Mouse (Mus musculus): ENCODE data around the gene Bbip1. TPM values are rescaled to one million over a fixed set of nuclear protein-coding genes. Genes with fewer than 3 reads are reported as not detected.
"Not testable (repeated sequence)": the region's sequence is repeated elsewhere in the genome, so short reads cannot be mapped to it uniquely, and the experiment has no call there.

The Bbip1 gene
- polyA plus RNA-seq, 1 experiment from 2014 or later = 46.7 TPM

- no peak for DNase-seq (ENCODE audit: low spot score)
- WGBS = 83% methylated on average over 1 of the region's 1 CpGs
These were observed 29.2 kb upstream of the Bbip1 start for GRCm38 (mm10) chr19:53973656-53974055.

GRCm38 (mm10) chr19:53971938-53972337 is 27.5 kb upstream of the Bbip1 start:
- no peak overlapping the region for H3K9ac ChIP-seq (replicated peaks; ENCODE audit: low read depth)
- H3K9me3 ChIP-seq (ENCODE audit: low read length) = no peaks in the 10 kb centered on the region
- WGBS = 61% methylated on average over 7 of the region's 7 CpGs
- ATAC-seq (no peak), DNase-seq (ENCODE audit: low spot score) (no peak)
- no peak overlapping the region for H3K27ac ChIP-seq (ENCODE audit: low read length)
- no peaks in the 10 kb centered on the region for H3K4me1 ChIP-seq (ENCODE audit: insufficient read depth, low read depth, low read length)
- H3K36me3 ChIP-seq (ENCODE audit: insufficient read depth, low read length) = no peaks in the 10 kb centered on the region; the same call in 1 of the 2 replicates
- H3K4me2 ChIP-seq (replicated peaks; ENCODE audit: low read depth, low read length) = no peak overlapping the region
- H3K27me3 ChIP-seq (replicated peaks; ENCODE audit: insufficient read depth, low read length) = no peaks in the 10 kb centered on the region
- no peak overlapping the region for H3K4me3 ChIP-seq (ENCODE audit: low read depth, low read length)
- TF ChIP-seq EP300 (IDR thresholded peaks at IDR 0.05) (no peak), CTCF (IDR thresholded peaks at IDR 0.05) (no peak)

More at GRCm38 (mm10) chr19:53973656-53974055, 29.2 kb upstream of the Bbip1 start:
- H3K9ac ChIP-seq (replicated peaks; ENCODE audit: low read depth) = no peak overlapping the region
- no peak for ATAC-seq
- no peaks in the 10 kb centered on the region for H3K9me3 ChIP-seq (ENCODE audit: low read length)
- no peak overlapping the region for H3K4me3 ChIP-seq (ENCODE audit: low read depth, low read length)
- TF ChIP-seq EP300 (IDR thresholded peaks at IDR 0.05) (no peak), CTCF (IDR thresholded peaks at IDR 0.05) (no peak)
- no peak overlapping the region for H3K4me2 ChIP-seq (replicated peaks; ENCODE audit: low read depth, low read length)
- H3K27me3 ChIP-seq (replicated peaks; ENCODE audit: insufficient read depth, low read length) = no peaks in the 10 kb centered on the region
- no peaks in the 10 kb centered on the region for H3K4me1 ChIP-seq (ENCODE audit: insufficient read depth, low read depth, low read length)
- no peaks in the 10 kb centered on the region; the same call in 1 of the 2 replicates for H3K36me3 ChIP-seq (ENCODE audit: insufficient read depth, low read length)
- no peak overlapping the region for H3K27ac ChIP-seq (ENCODE audit: low read length)

GRCm38 (mm10) chr19:53969226-53969625 is 24.8 kb upstream of the Bbip1 start:
- Histone ChIP-seq H3K4me3 (ENCODE audit: low read depth, low read length) (no peak overlapping the region), H3K27ac (ENCODE audit: low read length) (no peak overlapping the region), H3K9me3 (ENCODE audit: low read length) (no peaks in the 10 kb centered on the region), H3K4me1 (ENCODE audit: insufficient read depth, low read depth, low read length) (no peaks in the 10 kb centered on the region), H3K4me2 (replicated peaks; ENCODE audit: low read depth, low read length) (no peak overlapping the region), H3K9ac (replicated peaks; ENCODE audit: low read depth) (no peak overlapping the region), H3K27me3 (replicated peaks; ENCODE audit: insufficient read depth, low read length) (no peaks in the 10 kb centered on the region), H3K36me3 (ENCODE audit: insufficient read depth, low read length) (no peaks in the 10 kb centered on the region)
- TF ChIP-seq CTCF (IDR thresholded peaks at IDR 0.05) (no peak), EP300 (IDR thresholded peaks at IDR 0.05) (no peak)
- DNase-seq (ENCODE audit: low spot score) (no peak), ATAC-seq (no peak)
- WGBS = 84% methylated on average over 3 of the region's 3 CpGs

- no peak for DNase-seq (ENCODE audit: low spot score)
- 80% methylated on average over 10 of the region's 10 CpGs for WGBS
- H3K27me3 ChIP-seq (replicated peaks; ENCODE audit: insufficient read depth, low read length) = no peaks in the 10 kb centered on the region
- no peak for TF ChIP-seq CTCF (IDR thresholded peaks at IDR 0.05)
- TF ChIP-seq EP300 (IDR thresholded peaks at IDR 0.05) = no peak
- H3K36me3 ChIP-seq (ENCODE audit: insufficient read depth, low read length) = no peaks in the 10 kb centered on the region
- H3K4me1 ChIP-seq (ENCODE audit: insufficient read depth, low read depth, low read length) = no peaks in the 10 kb centered on the region
- no peak overlapping the region for H3K27ac ChIP-seq (ENCODE audit: low read length)
- ATAC-seq = no peak
- H3K4me2 ChIP-seq (replicated peaks; ENCODE audit: low read depth, low read length) = no peak overlapping the region
- H3K4me3 ChIP-seq (ENCODE audit: low read depth, low read length) = no peak overlapping the region
- H3K9me3 ChIP-seq (ENCODE audit: low read length) = no peaks in the 10 kb centered on the region
- H3K9ac ChIP-seq (replicated peaks; ENCODE audit: low read depth) = no peak overlapping the region
These were observed 20.6 kb upstream of the Bbip1 start for GRCm38 (mm10) chr19:53964910-53965633.

GRCm38 (mm10) chr19:53964347-53964746 is 19.9 kb upstream of the Bbip1 start:
- not testable (repeated sequence) for H3K4me2 ChIP-seq (replicated peaks; ENCODE audit: low read depth, low read length); DNase-seq (ENCODE audit: low spot score); H3K9me3 ChIP-seq (ENCODE audit: low read length); H3K36me3 ChIP-seq (ENCODE audit: insufficient read depth, low read length); H3K27me3 ChIP-seq (replicated peaks; ENCODE audit: insufficient read depth, low read length); ATAC-seq; H3K27ac ChIP-seq (ENCODE audit: low read length); H3K9ac ChIP-seq (replicated peaks; ENCODE audit: low read depth); H3K4me3 ChIP-seq (ENCODE audit: low read depth, low read length); H3K4me1 ChIP-seq (ENCODE audit: insufficient read depth, low read depth, low read length)
- WGBS = 97% methylated on average over 3 of the region's 3 CpGs

- TF ChIP-seq EP300 (IDR thresholded peaks at IDR 0.05) (no peak), CTCF (IDR thresholded peaks at IDR 0.05) (no peak)
These were observed 18.1 kb upstream of the Bbip1 start for GRCm38 (mm10) chr19:53962511-53962910.

More at GRCm38 (mm10) chr19:53962511-53962910, 18.1 kb upstream of the Bbip1 start:
- Histone ChIP-seq H3K4me3 (ENCODE audit: low read depth, low read length) (no peak overlapping the region), H3K9ac (replicated peaks; ENCODE audit: low read depth) (no peak overlapping the region), H3K9me3 (ENCODE audit: low read length) (no peaks in the 10 kb centered on the region), H3K27me3 (replicated peaks; ENCODE audit: insufficient read depth, low read length) (no peaks in the 10 kb centered on the region), H3K4me2 (replicated peaks; ENCODE audit: low read depth, low read length) (no peak overlapping the region), H3K27ac (ENCODE audit: low read length) (no peak overlapping the region), H3K4me1 (ENCODE audit: insufficient read depth, low read depth, low read length) (no peaks in the 10 kb centered on the region), H3K36me3 (ENCODE audit: insufficient read depth, low read length) (no peaks in the 10 kb centered on the region)
- 79% methylated on average over 4 of the region's 4 CpGs for WGBS
- no peak for ATAC-seq
- no peak for DNase-seq (ENCODE audit: low spot score)

All from lung, postnatal 0 days (tissue).